Mouse (Mus musculus) cerebellum, adult 11 months (tissue): ENCODE results near the gene Myo1b.

Experiments
- DNase-seq: peaks from one replicate; pipeline ENCODE4 v3.0.0; 2022

The Myo1b gene

GRCm38 (mm10) chr1:51706106-51706505 is 209.8 kb downstream of the Myo1b start:
- no peak for DNase-seq

- DNase-seq = no peak
Observed at GRCm38 (mm10) chr1:51704610-51705009, 211.3 kb downstream of the Myo1b start.
